Mouse (Mus musculus) stomach, embryonic 15.5 days (tissue): ENCODE measurements around the gene Clstn2. TPM values are rescaled to one million over a fixed set of nuclear protein-coding genes. Genes with fewer than 3 reads are reported as not detected.

Experiments used
- ATAC-seq: fragments of 200-750 bp; cut with Nextera tagmentation; 2 replicates; pipeline ENCODE4 v1.8.0; 2017; ENCODE audit warnings: low read depth, moderate number of reproducible peaks, moderate TSS enrichment; ENCODE audit not compliant: insufficient read depth, low FRiP score
- H3K27ac ChIP-seq: fragments of 300-500 bp; sonication (generic); 2 replicates; pipeline ENCODE4 v1.5.1; 2015; ENCODE audit warnings: mild to moderate bottlenecking, inconsistent platforms
- H3K27me3 ChIP-seq: fragments of 300-500 bp; sonication (generic); replicated peaks from 2 replicates; pipeline ENCODE4 v1.6.1; 2015; ENCODE audit warnings: inconsistent platforms
- H3K36me3 ChIP-seq: fragments of 300-500 bp; sonication (generic); 2 replicates; pipeline ENCODE4 v1.6.1; 2015; ENCODE audit warnings: inconsistent platforms
- H3K4me1 ChIP-seq: fragments of 300-500 bp; sonication (generic); 2 replicates; pipeline ENCODE4 v1.6.1; 2015; ENCODE audit warnings: inconsistent platforms
- H3K4me2 ChIP-seq: fragments of 300-500 bp; sonication (generic); 2 replicates; pipeline ENCODE4 v1.6.1; 2015; ENCODE audit warnings: mild to moderate bottlenecking, inconsistent platforms
- H3K4me3 ChIP-seq: fragments of 300-500 bp; sonication (generic); replicated peaks from 2 replicates; pipeline ENCODE4 v1.5.1; 2015; ENCODE audit warnings: inconsistent platforms
- H3K9ac ChIP-seq: fragments of 300-500 bp; sonication (generic); 2 replicates; pipeline ENCODE4 v1.6.1; 2015; ENCODE audit warnings: inconsistent platforms
- H3K9me3 ChIP-seq: fragments of 300-500 bp; sonication (generic); 2 replicates; pipeline ENCODE4 v1.6.1; 2016; ENCODE audit warnings: inconsistent platforms
- WGBS: fragments of 180-500 bp; shearing (Covaris S2); methylation state at CpG from one replicate; pipeline ENCODE4 v1.1.7; 2015; 5-methylcytosine and 5-hydroxymethylcytosine counted together
- polyA plus RNA-seq: library from polyadenylated mRNA; unstranded; fragments of >200 nt; fragmentation: Nextera tagmentation; extraction: Ambion mirVana; gene quantifications from 2 replicates; pipeline ENCODE4 v1.2.1, GENCODE M21; 2015

Clstn2 gene
- polyA plus RNA-seq, 1 experiment from 2014 or later: 0.83 TPM

DNA sequence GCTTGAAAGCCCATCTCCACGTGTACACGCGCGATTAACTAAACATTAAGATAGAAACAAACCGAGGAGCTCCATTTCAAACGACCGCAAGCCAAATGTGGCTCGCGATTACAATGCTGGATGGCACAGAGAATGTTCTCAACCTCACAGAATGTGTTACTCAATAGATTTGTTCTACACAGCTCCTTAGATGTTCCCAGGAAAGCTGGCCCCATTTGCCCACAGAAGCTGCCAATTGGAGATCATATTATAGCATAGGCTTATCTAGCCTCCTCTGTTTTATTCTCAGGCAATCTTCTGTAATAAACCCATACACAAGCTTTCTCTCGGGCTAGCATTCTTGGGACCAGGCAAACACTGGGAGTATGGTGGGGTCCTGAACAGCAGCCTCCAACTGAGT, 334.9 kb downstream of the Clstn2 start:
- H3K4me2 ChIP-seq: no peak overlapping the region
- ATAC-seq: no peak
- no peak overlapping the region for H3K27ac ChIP-seq
- no peaks in the 10 kb centered on the region for H3K27me3 ChIP-seq
- H3K4me3 ChIP-seq: no peak overlapping the region
- no peaks in the 10 kb centered on the region for H3K9me3 ChIP-seq
- no peak overlapping the region for H3K9ac ChIP-seq
- no peaks in the 10 kb centered on the region for H3K4me1 ChIP-seq
- WGBS: 81% methylated on average over 10 of the region's 10 CpGs
- no peaks in the 10 kb centered on the region for H3K36me3 ChIP-seq

GRCm38 (mm10) chr9:97696655-97697235, 336.2 kb downstream of the Clstn2 start:
- Histone ChIP-seq H3K9ac (no peak overlapping the region), H3K27me3 (no peaks in the 10 kb centered on the region), H3K27ac (no peak overlapping the region), H3K4me2 (no peak overlapping the region), H3K4me1 (no peaks in the 10 kb centered on the region), H3K9me3 (no peaks in the 10 kb centered on the region), H3K4me3 (no peak overlapping the region), H3K36me3 (no peaks in the 10 kb centered on the region)
- no peak for ATAC-seq
- WGBS: 80% methylated on average over 5 of the region's 5 CpGs

- H3K36me3 ChIP-seq: no peaks in the 10 kb centered on the region
- H3K27me3 ChIP-seq: no peaks in the 10 kb centered on the region
- ATAC-seq: no peak
- no peaks in the 10 kb centered on the region for H3K4me1 ChIP-seq
- no peak overlapping the region for H3K4me2 ChIP-seq
- H3K4me3 ChIP-seq: no peak overlapping the region
- 53% methylated on average over 1 of the region's 1 CpGs for WGBS
- H3K9me3 ChIP-seq: no peaks in the 10 kb centered on the region
- no peak overlapping the region for H3K27ac ChIP-seq
- H3K9ac ChIP-seq: no peak overlapping the region
Measured at GRCm38 (mm10) chr9:97695278-97695677, 337.7 kb downstream of the Clstn2 start.

DNA sequence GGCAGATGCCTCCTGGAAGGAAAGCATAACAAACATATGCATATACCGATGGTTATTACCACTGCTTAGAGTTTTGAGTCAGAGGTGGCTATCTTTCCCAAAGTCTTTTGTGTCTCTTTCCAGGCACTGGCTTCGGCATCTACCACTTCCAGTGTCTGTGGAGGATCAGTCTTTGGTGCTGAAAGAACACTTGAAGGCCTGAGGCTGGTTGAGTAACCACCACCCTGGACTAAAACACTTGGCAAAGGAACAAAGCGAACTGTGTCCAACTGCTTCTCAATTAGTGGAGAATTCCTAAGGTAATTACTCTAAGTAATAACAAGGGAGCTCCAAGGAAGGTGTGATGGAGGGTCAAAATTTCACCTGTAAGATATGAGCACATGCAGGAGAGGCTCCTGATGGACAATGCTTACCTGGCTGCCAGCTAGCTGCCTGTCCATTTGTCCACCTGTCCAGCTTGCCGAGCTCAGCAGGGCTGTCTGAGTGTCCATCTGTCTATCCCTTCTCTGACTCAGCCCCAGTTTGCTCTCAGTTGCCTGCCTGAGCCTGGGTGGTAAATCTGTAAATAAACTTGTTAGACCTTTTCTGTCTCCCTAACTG, 346.1 kb downstream of the Clstn2 start:
- Histone ChIP-seq H3K4me2 (no peak overlapping the region), H3K27ac (no peak overlapping the region), H3K9me3 (no peaks in the 10 kb centered on the region), H3K4me1 (no peaks in the 10 kb centered on the region), H3K27me3 (no peaks in the 10 kb centered on the region), H3K4me3 (no peak overlapping the region), H3K9ac (no peak overlapping the region), H3K36me3 (no peaks in the 10 kb centered on the region)
- 78% methylated on average over 4 of the region's 4 CpGs for WGBS
- ATAC-seq: no peak

DNA sequence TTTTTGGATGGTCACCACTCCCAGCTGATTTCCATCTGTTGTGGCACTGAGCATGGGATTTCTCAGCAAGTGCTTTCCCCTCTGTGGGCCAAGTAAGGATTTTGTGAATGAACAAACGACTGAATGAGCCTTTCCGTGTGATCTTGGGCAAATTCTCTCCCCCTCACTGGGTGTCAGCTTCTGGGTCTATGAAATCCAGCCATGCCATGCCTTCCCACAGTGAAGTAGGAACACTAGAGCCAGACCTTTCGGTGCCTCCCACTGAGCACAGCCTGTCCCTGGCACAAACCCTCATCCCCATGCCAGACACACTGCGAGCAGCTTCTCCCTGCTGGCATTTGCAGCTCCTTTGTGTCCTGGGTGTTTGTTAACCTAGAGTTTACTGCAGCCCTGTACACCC, 347.3 kb downstream of the Clstn2 start:
- no peaks in the 10 kb centered on the region for H3K4me1 ChIP-seq
- ATAC-seq: no peak
- H3K4me3 ChIP-seq: no peak overlapping the region
- H3K9me3 ChIP-seq: no peaks in the 10 kb centered on the region
- H3K27me3 ChIP-seq: no peaks in the 10 kb centered on the region
- H3K9ac ChIP-seq: no peak overlapping the region
- H3K36me3 ChIP-seq: no peaks in the 10 kb centered on the region
- whole genome bisulfite sequencing: 70% methylated on average over 4 of the region's 4 CpGs
- no peak overlapping the region for H3K27ac ChIP-seq
- no peak overlapping the region for H3K4me2 ChIP-seq

DNA sequence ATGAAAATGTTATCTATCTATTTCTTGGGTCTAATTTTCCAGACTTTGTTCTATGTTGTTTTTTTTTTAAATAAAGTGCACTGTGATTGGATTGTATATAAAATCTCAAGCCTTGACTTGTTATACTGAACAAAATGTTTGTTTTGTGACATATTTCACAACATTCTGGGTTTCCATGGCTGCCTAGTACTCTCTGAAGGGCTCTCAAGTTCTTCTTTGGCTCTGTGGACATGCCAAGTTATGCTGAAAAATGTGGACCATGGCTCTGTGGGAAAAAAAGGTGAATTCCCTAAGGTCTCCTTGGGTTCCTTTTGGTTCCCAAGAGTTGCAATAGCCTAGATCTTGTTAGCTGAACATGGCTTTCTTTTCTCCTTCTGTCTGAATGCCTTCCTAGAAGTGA, 353.1 kb downstream of the Clstn2 start:
- Histone ChIP-seq H3K4me2 (no peak overlapping the region), H3K4me1 (no peaks in the 10 kb centered on the region), H3K36me3 (no peaks in the 10 kb centered on the region), H3K9me3 (no peaks in the 10 kb centered on the region), H3K4me3 (no peak overlapping the region), H3K27me3 (no peaks in the 10 kb centered on the region), H3K9ac (no peak overlapping the region), H3K27ac (no peak overlapping the region)
- ATAC-seq: no peak

DNA sequence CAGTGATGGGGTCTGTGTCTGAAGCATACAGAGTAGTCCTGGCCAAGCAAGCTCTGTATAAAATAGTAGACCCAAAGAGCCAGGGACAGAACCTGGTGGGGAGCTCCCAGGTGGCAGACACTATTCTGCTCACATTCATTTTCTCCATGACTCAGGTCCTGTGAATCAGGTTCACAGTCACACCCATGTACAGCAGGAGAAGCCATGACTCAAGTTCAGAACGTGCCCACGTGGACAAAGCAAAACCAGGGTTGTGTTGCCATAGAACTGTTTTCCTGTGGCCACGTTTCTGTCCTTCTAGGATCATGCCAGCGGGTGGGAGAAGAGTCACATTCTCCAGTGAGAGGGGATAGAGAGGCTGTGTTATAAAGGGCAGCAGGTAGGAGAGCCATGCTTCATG, 353.9 kb downstream of the Clstn2 start:
- H3K27ac ChIP-seq: no peak overlapping the region
- 73% methylated on average over 4 of the region's 4 CpGs for WGBS
- H3K4me1 ChIP-seq: no peaks in the 10 kb centered on the region
- ATAC-seq: no peak
- H3K9me3 ChIP-seq: no peaks in the 10 kb centered on the region
- no peaks in the 10 kb centered on the region for H3K27me3 ChIP-seq
- no peak overlapping the region for H3K9ac ChIP-seq
- no peaks in the 10 kb centered on the region for H3K36me3 ChIP-seq
- no peak overlapping the region for H3K4me3 ChIP-seq
- H3K4me2 ChIP-seq: no peak overlapping the region

- no peak overlapping the region for H3K4me3 ChIP-seq
- no peaks in the 10 kb centered on the region for H3K9me3 ChIP-seq
- WGBS: 45% methylated on average over 3 of the region's 3 CpGs
- ATAC-seq: no peak
- no peak overlapping the region for H3K9ac ChIP-seq
- no peaks in the 10 kb centered on the region for H3K36me3 ChIP-seq
- H3K27me3 ChIP-seq: no peaks in the 10 kb centered on the region
- H3K4me2 ChIP-seq: no peak overlapping the region
- H3K4me1 ChIP-seq: no peaks in the 10 kb centered on the region
- H3K27ac ChIP-seq: no peak overlapping the region
Measured at GRCm38 (mm10) chr9:97677075-97677474, 355.9 kb downstream of the Clstn2 start.

GRCm38 (mm10) chr9:97672681-97673080, 360.3 kb downstream of the Clstn2 start:
- H3K9me3 ChIP-seq: no peaks in the 10 kb centered on the region
- WGBS: 61% methylated on average over 5 of the region's 5 CpGs
- H3K9ac ChIP-seq: no peak overlapping the region
- H3K27me3 ChIP-seq: no peaks in the 10 kb centered on the region
- no peak overlapping the region for H3K27ac ChIP-seq
- H3K4me2 ChIP-seq: no peak overlapping the region
- no peaks in the 10 kb centered on the region for H3K36me3 ChIP-seq
- H3K4me3 ChIP-seq: no peak overlapping the region
- ATAC-seq: no peak
- no peaks in the 10 kb centered on the region for H3K4me1 ChIP-seq

GRCm38 (mm10) chr9:97672224-97672623, 360.8 kb downstream of the Clstn2 start:
- no peaks in the 10 kb centered on the region for H3K4me1 ChIP-seq
- 18% methylated on average over 1 of the region's 1 CpGs for WGBS
- H3K9ac ChIP-seq: no peak overlapping the region
- H3K9me3 ChIP-seq: no peaks in the 10 kb centered on the region
- no peak for ATAC-seq
- no peak overlapping the region for H3K4me2 ChIP-seq
- no peak overlapping the region for H3K4me3 ChIP-seq
- no peaks in the 10 kb centered on the region for H3K36me3 ChIP-seq
- no peaks in the 10 kb centered on the region for H3K27me3 ChIP-seq
- H3K27ac ChIP-seq: no peak overlapping the region

DNA sequence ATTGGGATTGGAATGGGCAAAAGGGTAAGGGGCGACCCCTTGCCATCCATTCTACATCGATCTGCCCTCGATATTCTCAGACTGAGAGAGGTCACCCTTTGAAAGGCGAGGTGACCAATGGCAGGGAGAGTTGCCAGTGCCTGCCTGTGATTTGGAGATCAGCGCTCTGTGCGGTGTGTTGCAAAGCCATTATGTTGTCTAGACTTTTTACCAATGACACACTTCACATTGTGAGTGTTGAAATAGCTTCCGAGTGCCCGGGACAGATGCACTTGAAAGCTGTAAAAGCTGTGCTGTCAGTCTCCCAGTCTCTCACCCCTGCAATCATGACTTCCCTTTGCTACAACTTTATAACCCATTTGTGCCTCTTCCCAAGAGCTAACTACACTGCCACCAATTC, 362.3 kb downstream of the Clstn2 start:
- Histone ChIP-seq H3K4me2 (no peak overlapping the region), H3K9me3 (no peaks in the 10 kb centered on the region), H3K27me3 (no peaks in the 10 kb centered on the region), H3K4me3 (no peak overlapping the region), H3K27ac (no peak overlapping the region), H3K36me3 (no peaks in the 10 kb centered on the region), H3K4me1 (no peaks in the 10 kb centered on the region), H3K9ac (no peak overlapping the region)
- ATAC-seq: no peak
- 84% methylated on average over 8 of the region's 8 CpGs for WGBS

GRCm38 (mm10) chr9:97660989-97661388, 372.0 kb downstream of the Clstn2 start:
- no peak overlapping the region for H3K4me3 ChIP-seq
- no peak overlapping the region for H3K27ac ChIP-seq
- no peaks in the 10 kb centered on the region for H3K36me3 ChIP-seq
- ATAC-seq: no peak
- 79% methylated on average over 4 of the region's 4 CpGs for WGBS
- H3K9ac ChIP-seq: no peak overlapping the region
- no peaks in the 10 kb centered on the region for H3K4me1 ChIP-seq
- H3K27me3 ChIP-seq: no peaks in the 10 kb centered on the region
- H3K9me3 ChIP-seq: no peaks in the 10 kb centered on the region
- H3K4me2 ChIP-seq: no peak overlapping the region

- Histone ChIP-seq H3K4me1 (no peaks in the 10 kb centered on the region), H3K4me3 (no peak overlapping the region), H3K9me3 (no peaks in the 10 kb centered on the region), H3K9ac (no peak overlapping the region), H3K27me3 (no peaks in the 10 kb centered on the region), H3K4me2 (no peak overlapping the region), H3K36me3 (no peaks in the 10 kb centered on the region), H3K27ac (no peak overlapping the region)
- 76% methylated on average over 3 of the region's 3 CpGs for WGBS
- ATAC-seq: no peak
Measured at GRCm38 (mm10) chr9:97658736-97659135, 374.2 kb downstream of the Clstn2 start.
